Mouse (Mus musculus): ENCODE results near the gene Sema3g. TPM values are rescaled to one million over a fixed set of nuclear protein-coding genes. Genes with fewer than 3 reads are reported as not detected.

The Sema3g gene
- total RNA-seq, 2 experiments from 2014 or later = 0.02 to 0.04 TPM

DNA sequence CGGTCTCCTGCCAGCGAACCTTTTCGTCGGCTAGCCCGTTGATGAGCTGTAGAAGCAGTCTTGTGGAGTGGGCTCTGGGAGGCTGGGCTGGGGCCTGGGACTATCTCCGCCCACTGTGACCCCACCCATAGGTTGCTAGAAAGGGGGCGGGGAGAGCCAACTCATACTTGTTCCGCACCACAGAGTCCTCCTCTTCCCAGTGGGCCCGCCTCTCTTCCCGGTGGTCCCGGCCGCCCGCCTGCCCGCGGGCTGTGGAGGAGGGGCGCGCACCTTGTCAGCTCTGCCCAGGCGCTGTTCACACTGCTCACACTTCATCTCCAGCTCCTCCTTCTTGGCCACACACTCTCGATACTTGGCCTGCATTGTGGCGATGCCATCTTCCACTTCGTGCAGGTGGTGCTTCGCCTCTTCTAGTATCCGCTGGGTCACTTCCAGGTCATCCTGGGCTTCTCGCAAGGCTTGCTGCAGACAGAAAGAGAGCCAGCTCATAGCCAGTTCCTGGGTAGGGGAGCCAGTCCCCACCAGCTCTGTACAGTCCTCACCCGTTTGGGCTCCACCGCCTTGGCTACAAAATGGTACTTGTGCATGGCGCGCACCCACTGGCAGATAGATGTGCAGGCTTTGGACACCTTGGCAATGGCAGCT is 51.9 kb downstream of the Sema3g start:
- peak; percentile 72 for ATAC-seq (replicated peaks; ENCODE audit: poor library complexity)

DNA sequence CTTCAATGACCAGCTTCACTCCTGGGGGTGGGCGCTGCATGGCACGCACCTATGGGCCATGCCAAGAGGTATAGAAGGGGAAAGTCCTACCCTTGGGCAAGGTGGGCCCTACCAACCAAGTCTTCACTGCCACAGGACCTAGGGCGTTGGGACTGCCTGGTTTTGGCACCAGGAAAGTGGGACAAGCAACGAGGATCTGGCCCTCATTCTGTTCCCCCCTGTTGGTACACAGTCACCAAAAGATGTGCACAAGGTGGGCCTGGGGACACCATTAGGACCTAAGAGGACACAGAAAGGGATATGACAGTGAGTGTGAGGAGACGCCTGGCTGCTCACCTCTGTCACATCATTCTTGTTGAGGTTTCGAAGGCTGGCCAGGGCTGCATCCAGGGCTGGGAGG is 53.5 kb downstream of the Sema3g start:
- no peak for ATAC-seq (replicated peaks; ENCODE audit: poor library complexity)

DNA sequence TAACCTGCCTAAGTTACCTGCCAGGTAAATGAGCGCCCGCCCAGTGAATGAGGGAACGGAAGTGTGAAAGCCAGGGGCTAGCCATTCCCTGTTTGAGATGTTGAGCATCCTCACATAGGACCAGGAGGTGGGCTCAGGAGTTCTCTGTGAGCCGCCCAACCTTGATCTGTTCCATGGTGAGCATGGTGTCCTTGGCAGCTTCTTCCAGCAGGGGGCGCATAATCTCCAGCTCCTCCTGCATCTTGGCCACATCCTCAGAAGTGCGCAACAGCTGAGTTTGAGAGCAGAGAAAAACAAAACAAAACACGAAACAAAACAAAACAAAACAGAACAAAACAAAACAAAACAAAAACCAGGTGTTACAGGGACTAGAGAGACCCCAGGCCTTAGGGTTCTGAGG is 54.5 kb downstream of the Sema3g start:
- peak; percentile 81 for ATAC-seq (replicated peaks; ENCODE audit: poor library complexity)

Other genes with a start within 250 kb of the Sema3g start
- 54.2 and 64.4 TPM in 2 replicates for gene Glt8d1, start 216.5 kb upstream of the Sema3g start, total RNA-seq (2015)
- 29.2 and 37.7 TPM in 2 replicates for gene Glt8d1, start 216.5 kb upstream of the Sema3g start, total RNA-seq (2017)
- 257 and 280 TPM in 2 replicates for gene Spcs1, start 216.2 kb upstream of the Sema3g start, total RNA-seq (2015)
- gene Spcs1, start 216.2 kb upstream of the Sema3g start, total RNA-seq (2017) = 105 TPM in 2 replicates
- 75.4 and 82.4 TPM in 2 replicates for gene Pbrm1, start 198.7 kb upstream of the Sema3g start, total RNA-seq (2015)
- gene Pbrm1, start 198.7 kb upstream of the Sema3g start, total RNA-seq (2017) = 52.3 and 80.5 TPM in 2 replicates
- gene Gnl3, start 198.7 kb upstream of the Sema3g start, total RNA-seq (2015) = 365 and 481 TPM in 2 replicates
- gene Gnl3, start 198.7 kb upstream of the Sema3g start, total RNA-seq (2017) = 301 and 405 TPM in 2 replicates
- 93.8 and 125 TPM in 2 replicates for gene Smim4, start 88.9 kb upstream of the Sema3g start, total RNA-seq (2015)
- gene Smim4, start 88.9 kb upstream of the Sema3g start, total RNA-seq (2017) = 45.3 and 89.8 TPM in 2 replicates
- 90.7 and 110 TPM in 2 replicates for gene Nt5dc2, start 86.8 kb upstream of the Sema3g start, total RNA-seq (2015)
- gene Nt5dc2, start 86.8 kb upstream of the Sema3g start, total RNA-seq (2017) = 136 and 153 TPM in 2 replicates
- gene Stab1, start 49.2 kb upstream of the Sema3g start, total RNA-seq (2015) = 3.2 and 6.7 TPM in 2 replicates
- 0.44 and 0.87 TPM in 2 replicates for gene Stab1, start 49.2 kb upstream of the Sema3g start, total RNA-seq (2017)
- 0.94 TPM in 1 of 2 replicates, not detected in the other for gene Tnnc1, start 9.5 kb upstream of the Sema3g start, total RNA-seq (2015)
- gene Tnnc1, start 9.5 kb upstream of the Sema3g start, total RNA-seq (2017) = 0.54 and 0.87 TPM in 2 replicates
- gene Nisch, start 914 bp upstream of the Sema3g start, total RNA-seq (2015) = 94.2 and 113 TPM in 2 replicates
- 69.7 and 88.2 TPM in 2 replicates for gene Nisch, start 914 bp upstream of the Sema3g start, total RNA-seq (2017)
- 14.9 and 16.4 TPM in 2 replicates for gene Phf7, start 33.5 kb downstream of the Sema3g start, total RNA-seq (2015)
- 9.0 and 11.4 TPM in 2 replicates for gene Phf7, start 33.5 kb downstream of the Sema3g start, total RNA-seq (2017)
- 24.9 and 27.2 TPM in 2 replicates for gene Bap1, start 33.6 kb downstream of the Sema3g start, total RNA-seq (2015)
- gene Bap1, start 33.6 kb downstream of the Sema3g start, total RNA-seq (2017) = 36.3 and 46.4 TPM in 2 replicates
- 0.12 and 0.27 TPM in 2 replicates for gene Dnah1, start 106.0 kb downstream of the Sema3g start, total RNA-seq (2015)
- gene Dnah1, start 106.0 kb downstream of the Sema3g start, total RNA-seq (2017) = 0.04 and 0.07 TPM in 2 replicates
- gene Capn7, start 118.8 kb downstream of the Sema3g start, total RNA-seq (2015) = 56.8 and 59.6 TPM in 2 replicates
- 52.7 and 62.3 TPM in 2 replicates for gene Capn7, start 118.8 kb downstream of the Sema3g start, total RNA-seq (2017)
- 4.5 and 6.2 TPM in 2 replicates for gene Sh3bp5, start 218.2 kb downstream of the Sema3g start, total RNA-seq (2015)
- gene Sh3bp5, start 218.2 kb downstream of the Sema3g start, total RNA-seq (2017) = 3.6 and 5.2 TPM in 2 replicates

Measured in megakaryocyte progenitor cell, adult 5-6 weeks (primary cell).